Mouse (Mus musculus): ENCODE data around the gene Alox5. TPM values are rescaled to one million over a fixed set of nuclear protein-coding genes. Genes with fewer than 3 reads are reported as not detected.
A peak's percentile ranks its signal among the peaks of the same experiment; 100 is the strongest.
"Not testable (repeated sequence)": the region's sequence is repeated elsewhere in the genome, so short reads cannot be mapped to it uniquely, and the experiment has no call there.

Alox5 gene
- polyA plus RNA-seq (2015; fragmentation: Nextera tagmentation; extraction: Ambion mirVana): 2.7 and 2.9 TPM in 2 replicates

- H3K4me2 ChIP-seq (ENCODE audit: low read depth, low read length): peak within 1 kb of the TSS; percentile 78
- H3K27ac ChIP-seq (ENCODE audit: low read length): no peak within 1 kb of the TSS
- H3K27me3 ChIP-seq (ENCODE audit: control insufficient read depth, insufficient read depth, low read length): peaks cover 21% of the 10 kb centered on the region
- no peaks in the 10 kb centered on the region for H3K36me3 ChIP-seq (ENCODE audit: control insufficient read depth, insufficient read depth)
- peaks cover 7% of the 10 kb centered on the region for H3K4me1 ChIP-seq (ENCODE audit: control insufficient read depth, insufficient read depth, low read length)
- H3K4me3 ChIP-seq (ENCODE audit: low read length): peak within 1 kb of the TSS; percentile 52
- H3K9me3 ChIP-seq (replicated peaks; ENCODE audit: control insufficient read depth, low read length): no peaks in the 10 kb centered on the region
- no peak; the same call in 1 of the 2 replicates for ATAC-seq (replicated peaks; ENCODE audit: extremely low read depth, insufficient read depth, low FRiP score)
- peak within 1 kb of the TSS; percentile 57 for H3K9ac ChIP-seq (ENCODE audit: low read length)
- 3% methylated on average over 43 of the region's 43 CpGs for WGBS
Measured at GRCm38 (mm10) chr6:116460544-116461283, at the start of gene Alox5. TSS of gene Alox5 (minus strand) at chr6:116461178.

- ATAC-seq (replicated peaks; ENCODE audit: extremely low read depth, insufficient read depth, low FRiP score): not testable (repeated sequence)
- H3K9me3 ChIP-seq (replicated peaks; ENCODE audit: control insufficient read depth, low read length): peaks cover 12% of the 10 kb centered on the region
Measured at GRCm38 (mm10) chr6:116506302-116507003, 45.5 kb upstream of the Alox5 start, which contains the start of gene Olfr212. TSS of gene Olfr212 (plus strand) at chr6:116506516.

GRCm38 (mm10) chr6:116495960-116496359 lies 35.0 kb upstream of the Alox5 start:
- H3K9ac ChIP-seq (ENCODE audit: low read length): no peak overlapping the region
- H3K9me3 ChIP-seq (replicated peaks; ENCODE audit: control insufficient read depth, low read length): no peaks in the 10 kb centered on the region
- no peaks in the 10 kb centered on the region for H3K36me3 ChIP-seq (ENCODE audit: control insufficient read depth, insufficient read depth)
- no peak overlapping the region for H3K4me2 ChIP-seq (ENCODE audit: low read depth, low read length)
- H3K27ac ChIP-seq (ENCODE audit: low read length): no peak overlapping the region
- no peaks in the 10 kb centered on the region for H3K4me1 ChIP-seq (ENCODE audit: control insufficient read depth, insufficient read depth, low read length)
- WGBS: 72% methylated on average over 1 of the region's 1 CpGs
- no peak for ATAC-seq (replicated peaks; ENCODE audit: extremely low read depth, insufficient read depth, low FRiP score)
- H3K4me3 ChIP-seq (ENCODE audit: low read length): no peak overlapping the region
- no peaks in the 10 kb centered on the region for H3K27me3 ChIP-seq (ENCODE audit: control insufficient read depth, insufficient read depth, low read length)

More at GRCm38 (mm10) chr6:116506302-116507003, 45.5 kb upstream of the Alox5 start, which contains the start of gene Olfr212:
- not testable (repeated sequence) for H3K27ac ChIP-seq (ENCODE audit: low read length); H3K4me2 ChIP-seq (ENCODE audit: low read depth, low read length); H3K27me3 ChIP-seq (ENCODE audit: control insufficient read depth, insufficient read depth, low read length); H3K36me3 ChIP-seq (ENCODE audit: control insufficient read depth, insufficient read depth); H3K9ac ChIP-seq (ENCODE audit: low read length); H3K4me3 ChIP-seq (ENCODE audit: low read length); H3K4me1 ChIP-seq (ENCODE audit: control insufficient read depth, insufficient read depth, low read length)
- 90% methylated on average over 19 of the region's 20 CpGs for WGBS

DNA sequence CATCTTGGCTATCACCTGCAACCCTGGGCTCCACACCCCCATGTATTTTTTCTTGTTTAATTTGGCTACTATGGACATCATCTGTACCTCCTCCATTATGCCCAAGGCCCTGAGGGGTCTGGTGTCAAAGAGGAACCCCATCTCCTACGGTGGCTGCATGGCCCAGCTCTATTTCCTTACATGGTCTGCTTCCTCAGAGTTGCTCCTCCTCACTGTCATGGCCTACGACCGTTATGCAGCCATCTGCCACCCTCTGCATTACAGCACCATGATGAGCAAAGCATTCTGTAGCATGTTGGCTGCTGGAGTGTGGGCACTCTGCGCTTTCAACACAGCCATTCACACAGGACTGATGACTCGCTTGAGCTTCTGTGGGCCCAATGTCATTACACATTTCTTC lies 32.8 kb upstream of the Alox5 start:
- Histone ChIP-seq H3K27me3 (ENCODE audit: control insufficient read depth, insufficient read depth, low read length) (no peaks in the 10 kb centered on the region), H3K4me1 (ENCODE audit: control insufficient read depth, insufficient read depth, low read length) (no peaks in the 10 kb centered on the region), H3K27ac (ENCODE audit: low read length) (no peak overlapping the region), H3K36me3 (ENCODE audit: control insufficient read depth, insufficient read depth) (no peaks in the 10 kb centered on the region), H3K9me3 (replicated peaks; ENCODE audit: control insufficient read depth, low read length) (no peaks in the 10 kb centered on the region), H3K9ac (ENCODE audit: low read length) (no peak overlapping the region), H3K4me2 (ENCODE audit: low read depth, low read length) (no peak overlapping the region), H3K4me3 (ENCODE audit: low read length) (no peak overlapping the region)
- no peak for ATAC-seq (replicated peaks; ENCODE audit: extremely low read depth, insufficient read depth, low FRiP score)
- WGBS: 68% methylated on average over 5 of the region's 5 CpGs

DNA sequence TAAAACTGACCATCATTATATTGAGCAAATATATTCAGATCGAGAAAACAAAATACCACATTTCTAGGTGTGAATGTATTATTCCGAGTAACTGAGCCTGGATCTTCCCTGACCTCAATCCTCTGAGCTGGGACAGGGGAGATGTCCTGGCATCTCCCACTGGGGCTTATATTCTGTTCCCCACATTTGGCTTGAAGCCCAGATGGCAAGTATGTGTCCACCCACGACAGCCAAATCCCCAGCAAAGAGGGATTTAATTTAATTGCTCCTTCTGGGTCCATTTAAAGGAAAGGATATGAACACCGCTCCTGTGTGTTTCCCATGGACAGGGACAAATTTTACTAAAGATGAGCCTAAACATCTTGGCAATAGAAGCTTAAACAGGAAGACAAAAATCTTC lies 27.8 kb upstream of the Alox5 start, which contains the start of gene Olfr211:
Gene Olfr211, plus strand, starts transcription at position 301 of the 400 bp plus-strand sequence.
- Histone ChIP-seq H3K4me1 (ENCODE audit: control insufficient read depth, insufficient read depth, low read length) (no peaks in the 10 kb centered on the region), H3K27me3 (ENCODE audit: control insufficient read depth, insufficient read depth, low read length) (no peaks in the 10 kb centered on the region), H3K9me3 (replicated peaks; ENCODE audit: control insufficient read depth, low read length) (no peaks in the 10 kb centered on the region), H3K4me3 (ENCODE audit: low read length) (no peak within 1 kb of the TSS), H3K4me2 (ENCODE audit: low read depth, low read length) (no peak within 1 kb of the TSS), H3K27ac (ENCODE audit: low read length) (no peak within 1 kb of the TSS), H3K36me3 (ENCODE audit: control insufficient read depth, insufficient read depth) (no peaks in the 10 kb centered on the region), H3K9ac (ENCODE audit: low read length) (no peak within 1 kb of the TSS)
- ATAC-seq (replicated peaks; ENCODE audit: extremely low read depth, insufficient read depth, low FRiP score): no peak
- 71% methylated on average over 4 of the region's 4 CpGs for WGBS

GRCm38 (mm10) chr6:116486833-116487232 lies 25.9 kb upstream of the Alox5 start:
- Histone ChIP-seq H3K4me1 (ENCODE audit: control insufficient read depth, insufficient read depth, low read length) (no peaks in the 10 kb centered on the region), H3K27me3 (ENCODE audit: control insufficient read depth, insufficient read depth, low read length) (no peaks in the 10 kb centered on the region), H3K9me3 (replicated peaks; ENCODE audit: control insufficient read depth, low read length) (no peaks in the 10 kb centered on the region), H3K36me3 (ENCODE audit: control insufficient read depth, insufficient read depth) (no peaks in the 10 kb centered on the region), H3K9ac (ENCODE audit: low read length) (no peak overlapping the region), H3K4me2 (ENCODE audit: low read depth, low read length) (no peak overlapping the region), H3K4me3 (ENCODE audit: low read length) (no peak overlapping the region), H3K27ac (ENCODE audit: low read length) (no peak overlapping the region)
- 53% methylated on average over 1 of the region's 1 CpGs for WGBS
- ATAC-seq (replicated peaks; ENCODE audit: extremely low read depth, insufficient read depth, low FRiP score): no peak

GRCm38 (mm10) chr6:116485081-116485480 lies 24.1 kb upstream of the Alox5 start:
- H3K27me3 ChIP-seq (ENCODE audit: control insufficient read depth, insufficient read depth, low read length): no peaks in the 10 kb centered on the region
- WGBS: 63% methylated on average over 1 of the region's 1 CpGs
- ATAC-seq (replicated peaks; ENCODE audit: extremely low read depth, insufficient read depth, low FRiP score): no peak
- H3K27ac ChIP-seq (ENCODE audit: low read length): no peak overlapping the region
- no peaks in the 10 kb centered on the region for H3K9me3 ChIP-seq (replicated peaks; ENCODE audit: control insufficient read depth, low read length)
- no peak overlapping the region for H3K4me2 ChIP-seq (ENCODE audit: low read depth, low read length)
- no peak overlapping the region for H3K9ac ChIP-seq (ENCODE audit: low read length)
- H3K4me1 ChIP-seq (ENCODE audit: control insufficient read depth, insufficient read depth, low read length): no peaks in the 10 kb centered on the region
- H3K36me3 ChIP-seq (ENCODE audit: control insufficient read depth, insufficient read depth): no peaks in the 10 kb centered on the region
- no peak overlapping the region for H3K4me3 ChIP-seq (ENCODE audit: low read length)

- no peak for ATAC-seq (replicated peaks; ENCODE audit: extremely low read depth, insufficient read depth, low FRiP score)
- H3K36me3 ChIP-seq (ENCODE audit: control insufficient read depth, insufficient read depth): no peaks in the 10 kb centered on the region
- H3K4me2 ChIP-seq (ENCODE audit: low read depth, low read length): no peak overlapping the region
Measured at GRCm38 (mm10) chr6:116468081-116468480, 7.1 kb upstream of the Alox5 start.

DNA sequence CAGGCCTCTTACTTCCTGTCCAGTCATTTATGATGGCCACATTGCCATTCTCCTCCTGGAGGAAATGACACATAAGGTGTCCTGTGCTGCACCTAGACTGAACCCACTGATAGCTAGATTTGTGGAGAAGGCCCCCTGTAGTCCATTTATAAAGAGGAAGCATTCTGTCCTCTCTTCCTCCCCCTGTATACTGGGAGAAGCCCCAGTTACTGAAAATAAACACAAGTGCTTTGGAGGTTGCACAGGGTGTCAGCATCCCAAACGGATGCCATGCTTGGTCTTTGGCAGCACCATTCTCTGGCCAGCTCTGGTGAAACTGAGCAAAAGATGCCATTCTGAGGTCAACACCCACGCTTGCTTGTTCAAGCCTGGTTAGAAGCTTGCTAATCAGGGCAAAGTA lies 1.7 kb downstream of the Alox5 start:
- Histone ChIP-seq H3K27me3 (ENCODE audit: control insufficient read depth, insufficient read depth, low read length) (peaks cover 21% of the 10 kb centered on the region), H3K9me3 (replicated peaks; ENCODE audit: control insufficient read depth, low read length) (no peaks in the 10 kb centered on the region), H3K27ac (ENCODE audit: low read length) (no peak overlapping the region), H3K4me3 (ENCODE audit: low read length) (no peak overlapping the region), H3K4me2 (ENCODE audit: low read depth, low read length) (no peak overlapping the region), H3K4me1 (ENCODE audit: control insufficient read depth, insufficient read depth, low read length) (peaks cover 7% of the 10 kb centered on the region), H3K36me3 (ENCODE audit: control insufficient read depth, insufficient read depth) (no peaks in the 10 kb centered on the region), H3K9ac (ENCODE audit: low read length) (no peak overlapping the region)
- 62% methylated on average over 2 of the region's 2 CpGs for WGBS
- ATAC-seq (replicated peaks; ENCODE audit: extremely low read depth, insufficient read depth, low FRiP score): no peak

More at GRCm38 (mm10) chr6:116468081-116468480, 7.1 kb upstream of the Alox5 start:
- no peak overlapping the region for H3K4me3 ChIP-seq (ENCODE audit: low read length)
- no peak overlapping the region for H3K9ac ChIP-seq (ENCODE audit: low read length)
- H3K27me3 ChIP-seq (ENCODE audit: control insufficient read depth, insufficient read depth, low read length): no peaks in the 10 kb centered on the region
- H3K4me1 ChIP-seq (ENCODE audit: control insufficient read depth, insufficient read depth, low read length): no peaks in the 10 kb centered on the region
- no peak overlapping the region for H3K27ac ChIP-seq (ENCODE audit: low read length)
- H3K9me3 ChIP-seq (replicated peaks; ENCODE audit: control insufficient read depth, low read length): no peaks in the 10 kb centered on the region
- 28% methylated on average over 3 of the region's 3 CpGs for WGBS
